Mouse (Mus musculus) E14TG2a.4 (cell line): Measurements from ENCODE around the gene Glis3.

Experiments used
- CTCF ChIP-seq: conservative IDR thresholded peaks from 2 replicates; pipeline ENCODE4 v1.5.1; 2014; ENCODE audit warnings: low read length
- NANOG ChIP-seq: IDR thresholded peaks from 2 replicates; pipeline ENCODE4 v1.6.1; 2014; ENCODE audit warnings: borderline replicate concordance, low read length, mixed read lengths
- POU5F1 ChIP-seq: IDR thresholded peaks from 2 replicates; pipeline ENCODE4 v1.6.1; 2014; ENCODE audit warnings: low read length, borderline replicate concordance

DNA sequence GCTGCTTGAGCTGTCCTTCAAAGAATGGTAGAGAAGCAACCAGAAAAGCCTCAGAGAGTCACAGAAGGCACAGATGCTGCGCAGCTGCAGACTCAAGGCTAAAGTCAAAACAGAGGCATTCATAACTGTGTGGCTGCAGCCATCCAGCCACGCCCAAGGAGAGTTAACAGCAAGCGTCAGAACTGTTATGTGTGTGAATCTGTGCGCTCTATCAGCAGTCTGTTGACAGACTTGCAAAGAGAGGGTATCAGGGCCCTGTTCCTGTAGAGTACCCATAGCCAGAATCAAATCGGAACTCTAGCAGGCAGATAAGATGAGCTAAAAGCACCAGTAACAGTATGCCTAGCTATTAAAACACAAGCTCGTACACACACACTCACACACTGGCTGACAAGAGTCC lies 4.5 kb upstream of the Glis3 start:
- TF ChIP-seq CTCF, result no peak
- no peak for TF ChIP-seq POU5F1
- no peak for TF ChIP-seq NANOG
